Mouse (Mus musculus) lung, postnatal 0 days (tissue): Measurements from ENCODE around the gene Btc. TPM values are rescaled to one million over a fixed set of nuclear protein-coding genes. Genes with fewer than 3 reads are reported as not detected.
A peak's percentile ranks its signal among the peaks of the same experiment; 100 is the strongest.

Experiments
- ATAC-seq: fragments of 200-750 bp; cut with Nextera tagmentation; 2 replicates; pipeline ENCODE4 v1.8.0; 2017; ENCODE audit warnings: moderate library complexity
- DNase-seq: peaks from one replicate; pipeline ENCODE4 v3.0.0-alpha.2; 2016; ENCODE audit warnings: low spot score
- H3K27ac ChIP-seq: fragments of 300-500 bp; sonication (generic); 2 replicates; pipeline ENCODE4 v1.5.1; 2014; ENCODE audit warnings: antibody characterized with exemption, mild to moderate bottlenecking, low read length, mixed read lengths
- H3K27me3 ChIP-seq: fragments of 300-500 bp; sonication (generic); replicated peaks from 2 replicates; pipeline ENCODE4 v1.6.1; 2014; ENCODE audit warnings: low read length, mixed read lengths; ENCODE audit not compliant: insufficient read depth
- H3K36me3 ChIP-seq: fragments of 300-500 bp; sonication (generic); 2 replicates; pipeline ENCODE4 v1.6.1; 2014; ENCODE audit warnings: low read length, mixed read lengths; ENCODE audit not compliant: insufficient read depth
- H3K4me1 ChIP-seq: fragments of 300-500 bp; sonication (generic); 2 replicates; pipeline ENCODE4 v1.6.1; 2014; ENCODE audit warnings: antibody characterized with exemption, low read depth, low read length, mixed read lengths; ENCODE audit not compliant: insufficient read depth
- H3K4me2 ChIP-seq: fragments of 300-500 bp; sonication (generic); replicated peaks from 2 replicates; pipeline ENCODE4 v1.6.1; 2014; ENCODE audit warnings: low read depth, mild to moderate bottlenecking, low read length, moderate library complexity, mixed read lengths
- H3K4me3 ChIP-seq: fragments of 300-500 bp; sonication (generic); 2 replicates; pipeline ENCODE4 v1.5.1; 2014; ENCODE audit warnings: low read depth, low read length
- H3K9ac ChIP-seq: fragments of 300-500 bp; sonication (generic); replicated peaks from 2 replicates; pipeline ENCODE4 v1.6.1; 2014; ENCODE audit warnings: low read depth, mild to moderate bottlenecking
- H3K9me3 ChIP-seq: fragments of 300-500 bp; sonication (generic); 2 replicates; pipeline ENCODE4 v1.6.1; 2016; ENCODE audit warnings: low read length, mixed read lengths
- CTCF ChIP-seq: IDR thresholded peaks from 2 replicates; pipeline ENCODE4 v1.5.1; 2016; ENCODE audit warnings: antibody characterized with exemption, mild to moderate bottlenecking
- EP300 ChIP-seq: IDR thresholded peaks from 2 replicates; pipeline ENCODE4 v1.6.1; 2016; ENCODE audit warnings: antibody characterized with exemption, mild to moderate bottlenecking, control low read depth
- WGBS: fragments of 180-500 bp; shearing (Covaris S2); extraction: QIAGEN DNeasy Blood & Tissue Kit; methylation state at CpG from one replicate; pipeline ENCODE4 v1.1.7; 2014; 5-methylcytosine and 5-hydroxymethylcytosine counted together
- polyA plus RNA-seq: library from polyadenylated mRNA; unstranded; fragments of >200 nt; fragmentation: Nextera tagmentation; extraction: Ambion mirVana; gene quantifications from 2 replicates; pipeline ENCODE4 v1.2.1, GENCODE M21; 2015

Btc gene
- polyA plus RNA-seq, 1 experiment from 2014 or later, result 4.3 TPM

DNA sequence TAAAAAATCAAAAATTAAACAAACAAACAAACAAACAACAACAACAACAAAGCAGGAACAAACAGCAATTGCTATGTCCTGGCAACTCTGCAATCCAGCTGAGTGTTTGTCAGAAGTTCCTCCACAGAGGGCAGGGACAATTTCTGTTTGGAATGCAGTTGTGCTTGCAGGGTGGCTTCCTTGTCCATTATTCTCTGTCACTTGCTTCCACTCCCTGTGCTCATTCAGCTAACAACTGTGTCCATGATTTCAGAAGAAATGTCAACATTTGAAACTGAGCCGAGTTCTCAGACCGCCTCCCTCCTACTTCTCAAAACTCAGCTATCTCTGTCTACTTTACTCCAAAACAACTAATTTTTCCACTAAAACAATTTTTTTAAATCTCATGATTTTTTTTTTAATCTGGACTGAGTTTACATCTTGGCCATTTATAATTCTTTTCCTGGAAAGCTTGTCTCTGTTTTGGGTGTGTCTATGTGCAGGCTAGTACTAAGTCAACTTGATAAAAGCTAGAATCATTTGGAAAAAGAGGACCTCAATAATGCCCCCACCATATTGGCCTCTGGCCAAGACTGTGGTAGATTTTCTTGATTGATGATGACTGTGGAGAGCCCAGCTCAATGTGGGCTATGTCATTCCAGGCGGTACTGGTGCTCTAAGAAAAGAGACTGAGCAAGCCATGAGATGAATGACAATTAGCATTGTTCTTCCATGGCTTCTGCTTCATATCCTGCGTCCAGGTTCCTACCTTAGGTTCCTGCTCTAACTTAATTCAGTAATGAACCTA, 70.5 kb downstream of the Btc start:
- Histone ChIP-seq H3K36me3 (no peaks in the 10 kb centered on the region), H3K27me3 (no peaks in the 10 kb centered on the region), H3K4me1 (no peaks in the 10 kb centered on the region), H3K9ac (no peak overlapping the region), H3K4me3 (no peak overlapping the region), H3K27ac (no peak overlapping the region), H3K9me3 (no peaks in the 10 kb centered on the region), H3K4me2 (no peak overlapping the region)
- TF ChIP-seq EP300 (no peak), CTCF (no peak)
- 34% methylated on average over 4 of the region's 4 CpGs for WGBS
- ATAC-seq, result no peak
- DNase-seq, result no peak

- DNase-seq, result no peak
- H3K27me3 ChIP-seq, result no peaks in the 10 kb centered on the region
- TF ChIP-seq EP300 (no peak), CTCF (no peak)
- H3K27ac ChIP-seq, result no peak overlapping the region
- no peaks in the 10 kb centered on the region for H3K36me3 ChIP-seq
- H3K9ac ChIP-seq, result no peak overlapping the region
- no peak for ATAC-seq
- no peaks in the 10 kb centered on the region for H3K9me3 ChIP-seq
- no peaks in the 10 kb centered on the region for H3K4me1 ChIP-seq
- WGBS, result 50% methylated on average over 1 of the region's 1 CpGs
- no peak overlapping the region for H3K4me3 ChIP-seq
- no peak overlapping the region for H3K4me2 ChIP-seq
These were observed 81.0 kb downstream of the Btc start for GRCm38 (mm10) chr5:91321840-91322239.

GRCm38 (mm10) chr5:91320348-91320747, 82.4 kb downstream of the Btc start:
- H3K27ac ChIP-seq, result no peak overlapping the region
- H3K4me1 ChIP-seq, result no peaks in the 10 kb centered on the region
- H3K4me2 ChIP-seq, result no peak overlapping the region
- H3K9me3 ChIP-seq, result no peaks in the 10 kb centered on the region
- H3K27me3 ChIP-seq, result no peaks in the 10 kb centered on the region
- H3K4me3 ChIP-seq, result no peak overlapping the region
- no peak overlapping the region for H3K9ac ChIP-seq
- 81% methylated on average over 4 of the region's 4 CpGs for WGBS
- TF ChIP-seq EP300, result no peak
- no peak for TF ChIP-seq CTCF
- H3K36me3 ChIP-seq, result no peaks in the 10 kb centered on the region
- no peak for ATAC-seq
- no peak for DNase-seq

GRCm38 (mm10) chr5:91313971-91314370, 88.8 kb downstream of the Btc start:
- H3K4me1 ChIP-seq, result no peaks in the 10 kb centered on the region
- 36% methylated on average over 4 of the region's 4 CpGs for WGBS
- no peak overlapping the region for H3K9ac ChIP-seq
- H3K27ac ChIP-seq, result no peak overlapping the region
- ATAC-seq, result peak; percentile 25; the same call in 1 of the 2 replicates
- H3K9me3 ChIP-seq, result no peaks in the 10 kb centered on the region
- no peaks in the 10 kb centered on the region for H3K27me3 ChIP-seq
- no peak for DNase-seq
- no peaks in the 10 kb centered on the region for H3K36me3 ChIP-seq
- H3K4me3 ChIP-seq, result no peak overlapping the region
- H3K4me2 ChIP-seq, result no peak overlapping the region
- TF ChIP-seq CTCF, result no peak
- no peak for TF ChIP-seq EP300

DNA sequence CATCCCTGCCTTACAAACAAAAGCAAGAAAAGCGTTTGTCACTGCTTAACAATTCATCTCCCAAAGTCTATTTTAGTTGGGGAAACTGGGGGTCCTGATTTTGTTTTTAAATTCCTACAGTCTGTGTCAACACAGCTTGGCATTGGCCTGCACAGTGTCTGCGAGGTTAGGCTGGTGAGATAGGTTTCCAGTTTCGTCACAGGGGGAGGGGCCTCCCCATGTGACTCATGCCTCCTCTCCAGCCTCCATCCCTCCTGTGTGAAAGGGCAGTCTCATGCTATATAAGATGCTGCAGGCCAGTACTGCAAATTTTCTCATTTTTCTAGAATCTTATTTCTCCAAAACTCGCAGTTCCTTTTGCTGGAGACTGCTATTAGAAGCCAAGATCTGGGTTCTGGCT, 91.0 kb downstream of the Btc start:
- Histone ChIP-seq H3K4me1 (no peaks in the 10 kb centered on the region), H3K27me3 (no peaks in the 10 kb centered on the region), H3K4me3 (no peak overlapping the region), H3K36me3 (no peaks in the 10 kb centered on the region), H3K27ac (no peak overlapping the region), H3K9me3 (no peaks in the 10 kb centered on the region), H3K9ac (no peak overlapping the region), H3K4me2 (no peak overlapping the region)
- DNase-seq (no peak), ATAC-seq (peak; percentile 62)
- WGBS, result 24% methylated on average over 4 of the region's 4 CpGs
- no peak for TF ChIP-seq CTCF
- TF ChIP-seq EP300, result no peak

DNA sequence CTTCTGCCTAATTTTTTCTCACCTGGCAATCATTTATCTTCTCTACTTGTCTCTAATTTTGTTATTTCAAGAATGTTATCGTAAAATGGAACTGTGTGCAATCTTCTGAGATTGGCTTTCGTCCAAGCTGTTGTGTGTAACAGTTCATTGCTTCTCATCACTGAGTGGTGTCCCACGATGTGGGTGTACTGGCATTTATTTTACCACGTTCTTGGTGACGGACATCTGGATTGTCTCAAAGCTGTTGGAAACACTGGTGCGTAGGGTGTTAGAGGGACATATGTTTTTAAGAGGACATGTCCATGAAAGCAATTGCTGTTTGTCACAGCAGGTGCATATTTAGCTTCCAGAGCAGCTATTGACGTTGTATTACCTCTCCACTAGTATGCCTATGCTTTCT, 94.2 kb downstream of the Btc start:
- Histone ChIP-seq H3K27ac (no peak overlapping the region), H3K36me3 (no peaks in the 10 kb centered on the region), H3K9ac (no peak overlapping the region), H3K27me3 (no peaks in the 10 kb centered on the region), H3K4me2 (no peak overlapping the region), H3K4me3 (no peak overlapping the region), H3K9me3 (no peaks in the 10 kb centered on the region), H3K4me1 (0 out of 2 replicates have a peak, but pooled peaks cover 3% of the 10 kb centered on the region)
- TF ChIP-seq CTCF (no peak), EP300 (no peak)
- DNase-seq (no peak), ATAC-seq (no peak)
- WGBS, result 52% methylated on average over 7 of the region's 7 CpGs
